Mouse (Mus musculus): Measurements from ENCODE around the gene Pcid2. TPM values are rescaled to one million over a fixed set of nuclear protein-coding genes. Genes with fewer than 3 reads are reported as not detected.

The Pcid2 gene
- polyA plus RNA-seq, 1 experiment from 2014 or later: 36.1 TPM

DNA sequence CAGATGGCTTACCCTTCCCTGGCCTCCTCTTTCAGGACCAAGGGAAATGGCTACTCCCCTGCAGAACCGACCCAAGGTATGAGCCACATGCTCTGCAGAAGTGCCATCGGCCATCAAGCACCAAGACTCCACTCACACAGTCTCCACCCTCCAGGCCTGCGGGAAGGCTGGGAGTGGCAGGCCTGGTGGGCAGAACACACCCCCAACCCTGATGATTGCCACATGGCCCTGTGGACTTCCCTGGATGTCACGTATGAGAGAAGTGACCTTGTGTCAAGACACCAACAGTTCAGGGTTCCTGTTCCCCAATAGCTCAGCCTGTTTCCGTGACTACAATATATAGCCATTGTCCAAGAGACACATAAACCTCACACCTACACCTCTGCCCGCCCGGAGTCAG is 68.2 kb downstream of the Pcid2 start, which contains the start of gene F10:
Gene F10, plus strand, starts transcription at position 294 of the 400 bp plus-strand sequence.
- H3K4me1 ChIP-seq (ENCODE audit: control insufficient read depth, insufficient read depth, low read length): no peaks in the 10 kb centered on the region
- no peak within 1 kb of the TSS for H3K4me3 ChIP-seq (ENCODE audit: low read depth, low read length)
- no peak within 1 kb of the TSS for H3K4me2 ChIP-seq (replicated peaks; ENCODE audit: low read depth, low read length)
- H3K36me3 ChIP-seq (ENCODE audit: control insufficient read depth, insufficient read depth, low read length): no peaks in the 10 kb centered on the region
- H3K27ac ChIP-seq (ENCODE audit: low read length): no peak within 1 kb of the TSS
- no peak within 1 kb of the TSS for H3K9ac ChIP-seq (replicated peaks; ENCODE audit: low read depth, low read length)
- no peak for ATAC-seq (ENCODE audit: insufficient number of reproducible peaks, insufficient read depth, low FRiP score, low read depth)
- no peaks in the 10 kb centered on the region for H3K27me3 ChIP-seq (ENCODE audit: control insufficient read depth, insufficient read depth, low read length)
- 67% methylated on average over 7 of the region's 7 CpGs for WGBS
- no peaks in the 10 kb centered on the region for H3K9me3 ChIP-seq (ENCODE audit: control insufficient read depth, low read depth, low read length)

- H3K9ac ChIP-seq (replicated peaks; ENCODE audit: low read depth, low read length): no peak overlapping the region
- H3K9me3 ChIP-seq (ENCODE audit: control insufficient read depth, low read depth, low read length): no peaks in the 10 kb centered on the region
- no peak for ATAC-seq (ENCODE audit: insufficient number of reproducible peaks, insufficient read depth, low FRiP score, low read depth)
- no peaks in the 10 kb centered on the region for H3K36me3 ChIP-seq (ENCODE audit: control insufficient read depth, insufficient read depth, low read length)
- H3K4me2 ChIP-seq (replicated peaks; ENCODE audit: low read depth, low read length): no peak overlapping the region
- H3K4me1 ChIP-seq (ENCODE audit: control insufficient read depth, insufficient read depth, low read length): no peaks in the 10 kb centered on the region
- H3K27ac ChIP-seq (ENCODE audit: low read length): no peak overlapping the region
- H3K4me3 ChIP-seq (ENCODE audit: low read depth, low read length): no peak overlapping the region
- 89% methylated on average over 10 of the region's 10 CpGs for WGBS
- no peaks in the 10 kb centered on the region for H3K27me3 ChIP-seq (ENCODE audit: control insufficient read depth, insufficient read depth, low read length)
Observed at GRCm38 (mm10) chr8:13036346-13036812, 68.9 kb downstream of the Pcid2 start.

DNA sequence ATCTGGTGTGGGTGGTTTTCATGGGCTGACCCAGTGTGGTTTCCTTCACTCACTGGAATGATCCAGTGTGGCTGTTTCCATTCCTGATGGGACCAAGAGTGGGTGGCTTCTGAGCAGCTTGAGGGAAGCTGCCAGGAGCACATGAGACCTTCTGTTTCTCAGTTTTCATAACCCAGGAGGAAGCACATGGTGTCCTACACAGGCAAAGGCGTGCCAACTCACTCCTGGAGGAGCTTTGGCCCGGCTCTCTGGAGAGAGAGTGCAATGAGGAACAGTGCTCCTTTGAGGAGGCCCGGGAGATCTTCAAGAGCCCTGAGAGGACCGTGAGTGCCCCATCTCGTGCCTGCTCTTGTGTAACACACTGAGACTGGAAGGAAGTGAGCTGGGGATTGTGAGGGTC is 76.8 kb downstream of the Pcid2 start:
- Histone ChIP-seq H3K36me3 (ENCODE audit: control insufficient read depth, insufficient read depth, low read length) (no peaks in the 10 kb centered on the region), H3K27ac (ENCODE audit: low read length) (no peak overlapping the region), H3K27me3 (ENCODE audit: control insufficient read depth, insufficient read depth, low read length) (no peaks in the 10 kb centered on the region), H3K9ac (replicated peaks; ENCODE audit: low read depth, low read length) (no peak overlapping the region), H3K4me3 (ENCODE audit: low read depth, low read length) (no peak overlapping the region), H3K4me1 (ENCODE audit: control insufficient read depth, insufficient read depth, low read length) (no peaks in the 10 kb centered on the region), H3K9me3 (ENCODE audit: control insufficient read depth, low read depth, low read length) (no peaks in the 10 kb centered on the region), H3K4me2 (replicated peaks; ENCODE audit: low read depth, low read length) (no peak overlapping the region)
- WGBS: 68% methylated on average over 5 of the region's 5 CpGs
- no peak for ATAC-seq (ENCODE audit: insufficient number of reproducible peaks, insufficient read depth, low FRiP score, low read depth)

- 85% methylated on average over 5 of the region's 5 CpGs for WGBS
- no peaks in the 10 kb centered on the region for H3K36me3 ChIP-seq (ENCODE audit: control insufficient read depth, insufficient read depth, low read length)
- H3K9ac ChIP-seq (replicated peaks; ENCODE audit: low read depth, low read length): no peak overlapping the region
- no peak overlapping the region for H3K4me3 ChIP-seq (ENCODE audit: low read depth, low read length)
- no peaks in the 10 kb centered on the region for H3K4me1 ChIP-seq (ENCODE audit: control insufficient read depth, insufficient read depth, low read length)
- no peak overlapping the region for H3K27ac ChIP-seq (ENCODE audit: low read length)
- no peaks in the 10 kb centered on the region for H3K9me3 ChIP-seq (ENCODE audit: control insufficient read depth, low read depth, low read length)
- H3K27me3 ChIP-seq (ENCODE audit: control insufficient read depth, insufficient read depth, low read length): no peaks in the 10 kb centered on the region
- no peak for ATAC-seq (ENCODE audit: insufficient number of reproducible peaks, insufficient read depth, low FRiP score, low read depth)
- H3K4me2 ChIP-seq (replicated peaks; ENCODE audit: low read depth, low read length): no peak overlapping the region
Observed at GRCm38 (mm10) chr8:13027615-13028014, 77.6 kb downstream of the Pcid2 start.

Small RNA genes lying within 50 kb of the gene (microRNA-seq; reads per million reads assigned to microRNA genes)
- gene Mir7065: not detected

Other genes with a start within 250 kb of the Pcid2 start
- gene Mcf2l, start 231.7 kb downstream of the Pcid2 start, polyA plus RNA-seq (2014; fragmentation: Nextera tagmentation; extraction: Ambion mirVana): 20.7 and 24.5 TPM in 2 replicates
- not detected in 2 replicates for gene F7, start 79.4 kb downstream of the Pcid2 start, polyA plus RNA-seq (2014; fragmentation: Nextera tagmentation; extraction: Ambion mirVana)
- 0.88 and 1.4 TPM in 2 replicates for gene F10, start 68.2 kb downstream of the Pcid2 start, polyA plus RNA-seq (2014; fragmentation: Nextera tagmentation; extraction: Ambion mirVana)
- gene Proz, start 44.5 kb downstream of the Pcid2 start, polyA plus RNA-seq (2014; fragmentation: Nextera tagmentation; extraction: Ambion mirVana): 0.31 and 0.45 TPM in 2 replicates
- 93.9 and 101 TPM in 2 replicates for gene Cul4a, start 162 bp upstream of the Pcid2 start, polyA plus RNA-seq (2014; fragmentation: Nextera tagmentation; extraction: Ambion mirVana)
- 272 and 298 TPM in 2 replicates for gene Lamp1, start 53.7 kb upstream of the Pcid2 start, polyA plus RNA-seq (2014; fragmentation: Nextera tagmentation; extraction: Ambion mirVana)
- gene Grtp1, start 95.2 kb upstream of the Pcid2 start, polyA plus RNA-seq (2014; fragmentation: Nextera tagmentation; extraction: Ambion mirVana): 25.0 and 27.6 TPM in 2 replicates
- not detected in 2 replicates for gene Adprhl1, start 148.7 kb upstream of the Pcid2 start, polyA plus RNA-seq (2014; fragmentation: Nextera tagmentation; extraction: Ambion mirVana)
- 20.6 and 23.6 TPM in 2 replicates for gene Dcun1d2, start 182.7 kb upstream of the Pcid2 start, polyA plus RNA-seq (2014; fragmentation: Nextera tagmentation; extraction: Ambion mirVana)
- gene Tmco3, start 182.7 kb upstream of the Pcid2 start, polyA plus RNA-seq (2014; fragmentation: Nextera tagmentation; extraction: Ambion mirVana): 45.5 and 46.3 TPM in 2 replicates
- gene Tfdp1, start 233.3 kb upstream of the Pcid2 start, polyA plus RNA-seq (2014; fragmentation: Nextera tagmentation; extraction: Ambion mirVana): 153 and 185 TPM in 2 replicates